Mouse (Mus musculus) embryonic fibroblast, embryonic 13.5 days (primary cell): ENCODE measurements around the gene Casp8. TPM values are rescaled to one million over a fixed set of nuclear protein-coding genes. Genes with fewer than 3 reads are reported as not detected.
"Not testable (repeated sequence)": the region's sequence is repeated elsewhere in the genome, so short reads cannot be mapped to it uniquely, and the experiment has no call there.

Experiments used
- H3K27ac ChIP-seq: 2 replicates; pipeline ENCODE4 v1.5.1; 2012; ENCODE audit warnings: low read length, control low read depth, inconsistent platforms; ENCODE audit not compliant: insufficient read depth
- H3K4me1 ChIP-seq: 2 replicates; pipeline ENCODE4 v1.6.1; 2011; ENCODE audit warnings: low read length; ENCODE audit not compliant: control insufficient read depth, insufficient read depth
- H3K4me3 ChIP-seq: 2 replicates; pipeline ENCODE4 v1.5.1; 2011; ENCODE audit warnings: mild to moderate bottlenecking, control low read depth, low read length; ENCODE audit not compliant: insufficient read depth
- CTCF ChIP-seq: IDR thresholded peaks from 2 replicates; pipeline ENCODE4 v1.5.1; 2011; ENCODE audit warnings: mild to moderate bottlenecking, control low read depth, low read length, moderate library complexity, borderline replicate concordance; ENCODE audit not compliant: insufficient read depth
- POLR2A ChIP-seq: IDR thresholded peaks from 2 replicates; pipeline ENCODE4 v1.6.1; 2011; ENCODE audit warnings: low read depth, mild to moderate bottlenecking, control low read depth, low read length, moderate library complexity
- polyA plus RNA-seq: library from polyadenylated mRNA; stranded (reverse); fragments of >200 nt; gene quantifications from 2 replicates; pipeline ENCODE4 v1.2.4, GENCODE M21; 2011; ENCODE audit warnings: low read depth; ENCODE audit not compliant: missing spikeins, insufficient read length

The Casp8 gene
- polyA plus RNA-seq, 1 experiment = 39.1 TPM

GRCm38 (mm10) chr1:58860586-58860985 is 65.4 kb downstream of the Casp8 start:
- not testable (repeated sequence) for H3K27ac ChIP-seq, H3K4me1 ChIP-seq, H3K4me3 ChIP-seq

GRCm38 (mm10) chr1:58876500-58876899 is 81.3 kb downstream of the Casp8 start:
- H3K27ac ChIP-seq, H3K4me3 ChIP-seq, H3K4me1 ChIP-seq: not testable (repeated sequence)

GRCm38 (mm10) chr1:58879291-58879690 is 84.1 kb downstream of the Casp8 start:
- H3K4me1 ChIP-seq, H3K27ac ChIP-seq, H3K4me3 ChIP-seq: not testable (repeated sequence)

GRCm38 (mm10) chr1:58883279-58883678 is 88.1 kb downstream of the Casp8 start:
- not testable (repeated sequence) for H3K4me1 ChIP-seq, H3K4me3 ChIP-seq, H3K27ac ChIP-seq

GRCm38 (mm10) chr1:58885646-58886045 is 90.5 kb downstream of the Casp8 start:
- Histone ChIP-seq H3K27ac (no peak overlapping the region), H3K4me3 (no peak overlapping the region), H3K4me1 (no peaks in the 10 kb centered on the region)
- TF ChIP-seq POLR2A (no peak), CTCF (no peak)

- H3K27ac ChIP-seq = no peak overlapping the region
- no peaks in the 10 kb centered on the region for H3K4me1 ChIP-seq
- TF ChIP-seq CTCF = no peak
- no peak for TF ChIP-seq POLR2A
- no peak overlapping the region for H3K4me3 ChIP-seq
These were observed 94.8 kb downstream of the Casp8 start for GRCm38 (mm10) chr1:58889826-58890546.

GRCm38 (mm10) chr1:58890697-58891290 is 95.6 kb downstream of the Casp8 start:
- H3K4me1 ChIP-seq, H3K4me3 ChIP-seq, H3K27ac ChIP-seq: not testable (repeated sequence)

GRCm38 (mm10) chr1:58891481-58892170 is 96.5 kb downstream of the Casp8 start:
- H3K4me1 ChIP-seq, H3K4me3 ChIP-seq, H3K27ac ChIP-seq: not testable (repeated sequence)

- H3K4me3 ChIP-seq, H3K27ac ChIP-seq, H3K4me1 ChIP-seq: not testable (repeated sequence)
These were observed 97.2 kb downstream of the Casp8 start for GRCm38 (mm10) chr1:58892386-58892785.

Other genes starting within 250 kb of the Casp8 start
- 7.8 and 15.5 TPM in 2 replicates for gene Fam126b, start 209.1 kb upstream of the Casp8 start, polyA plus RNA-seq
- 63.8 and 66.8 TPM in 2 replicates for gene Ndufb3, start 209.0 kb upstream of the Casp8 start, polyA plus RNA-seq
- gene Als2cr12, start 99.4 kb upstream of the Casp8 start, polyA plus RNA-seq = 0.55 TPM in 1 of 2 replicates, not detected in the other
- 51.2 and 68.0 TPM in 2 replicates for gene Cflar, start 83.9 kb upstream of the Casp8 start, polyA plus RNA-seq
- 31.8 and 34.7 TPM in 2 replicates for gene Trak2, start 178.1 kb downstream of the Casp8 start, polyA plus RNA-seq
- 16.1 and 16.8 TPM in 2 replicates for gene Stradb, start 178.1 kb downstream of the Casp8 start, polyA plus RNA-seq